Mouse (Mus musculus) cortical plate, adult 2 months (tissue): ENCODE results near the gene Vps35. TPM values are rescaled to one million over a fixed set of nuclear protein-coding genes. Genes with fewer than 3 reads are reported as not detected.

Experiments
- H3K27ac ChIP-seq: fragments of 200-500 bp; 2 replicates; pipeline ENCODE4 v1.5.1; 2012; ENCODE audit warnings: low read length, control low read depth, inconsistent platforms; ENCODE audit not compliant: insufficient read depth
- H3K4me1 ChIP-seq: fragments of 200-500 bp; 2 replicates; pipeline ENCODE4 v1.6.1; 2011; ENCODE audit warnings: low read length; ENCODE audit not compliant: control insufficient read depth, insufficient read depth
- H3K4me3 ChIP-seq: fragments of 200-500 bp; 2 replicates; pipeline ENCODE4 v1.5.1; 2011; ENCODE audit warnings: mild to moderate bottlenecking, low read length, control low read depth; ENCODE audit not compliant: insufficient read depth
- CTCF ChIP-seq: fragments of 200-500 bp; IDR thresholded peaks from 2 replicates; pipeline ENCODE4 v1.5.1; 2011; ENCODE audit warnings: mild to moderate bottlenecking, control low read depth, low read length; ENCODE audit not compliant: insufficient read depth; ENCODE audit errors: extremely low read depth
- POLR2A ChIP-seq: fragments of 200-500 bp; IDR thresholded peaks from 2 replicates; pipeline ENCODE4 v1.6.1; 2011; ENCODE audit warnings: mild to moderate bottlenecking, low read length, control low read depth; ENCODE audit not compliant: insufficient read depth; ENCODE audit errors: extremely low read depth
- polyA plus RNA-seq: library from polyadenylated mRNA; depleted of rRNA; stranded (reverse); fragments of >200 nt; gene quantifications from 2 replicates; pipeline ENCODE4 v1.2.3, GENCODE M21; 2012; rRNA removed

The Vps35 gene
- 81.2 and 84.2 TPM in 2 replicates for polyA plus RNA-seq

DNA sequence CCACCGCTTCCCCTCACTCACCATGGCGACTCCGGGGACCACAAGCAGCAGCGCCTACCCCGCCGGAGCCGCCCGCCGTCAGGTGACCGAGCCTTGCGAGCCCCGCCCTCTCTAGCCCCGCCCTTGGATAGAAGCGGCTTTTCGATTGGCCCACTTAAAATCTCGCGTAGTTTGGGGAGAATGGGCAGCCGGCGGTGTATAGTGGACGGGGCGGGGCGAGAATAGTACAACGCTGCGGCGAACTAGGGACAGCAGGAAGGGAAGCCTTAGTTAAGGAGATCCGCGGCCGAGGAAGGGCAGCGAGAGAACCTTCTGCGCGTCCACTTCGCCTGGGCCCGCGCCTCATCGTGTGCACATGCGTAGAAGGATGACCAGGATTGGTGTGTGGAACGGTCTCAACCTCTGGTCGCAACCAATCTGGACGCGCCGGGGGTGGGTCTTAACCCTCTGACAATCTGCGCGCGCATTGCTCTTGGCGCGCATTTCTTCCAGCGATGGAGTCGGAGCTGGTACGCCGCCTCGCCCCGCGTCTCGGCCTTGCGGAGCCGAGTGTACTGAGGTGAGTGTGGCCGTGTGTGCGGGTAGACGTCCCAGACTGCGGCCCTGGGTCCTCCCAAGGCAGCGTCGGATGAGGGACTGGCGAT lies at the start of gene Vps35, which contains the start of gene Orc6:
Gene Vps35 (minus strand): TSS at position 369 of the 644 bp plus-strand sequence.
Gene Orc6 (plus strand): TSS at position 199 of the 644 bp plus-strand sequence.
- Histone ChIP-seq H3K27ac (peak within 1 kb of the TSS; percentile 98), H3K4me3 (peak within 1 kb of the TSS; percentile 63), H3K4me1 (peaks cover 2% of the 10 kb centered on the region; the same call in 1 of the 2 replicates)
- no peak for TF ChIP-seq CTCF
- TF ChIP-seq POLR2A, result peak; percentile 92

DNA sequence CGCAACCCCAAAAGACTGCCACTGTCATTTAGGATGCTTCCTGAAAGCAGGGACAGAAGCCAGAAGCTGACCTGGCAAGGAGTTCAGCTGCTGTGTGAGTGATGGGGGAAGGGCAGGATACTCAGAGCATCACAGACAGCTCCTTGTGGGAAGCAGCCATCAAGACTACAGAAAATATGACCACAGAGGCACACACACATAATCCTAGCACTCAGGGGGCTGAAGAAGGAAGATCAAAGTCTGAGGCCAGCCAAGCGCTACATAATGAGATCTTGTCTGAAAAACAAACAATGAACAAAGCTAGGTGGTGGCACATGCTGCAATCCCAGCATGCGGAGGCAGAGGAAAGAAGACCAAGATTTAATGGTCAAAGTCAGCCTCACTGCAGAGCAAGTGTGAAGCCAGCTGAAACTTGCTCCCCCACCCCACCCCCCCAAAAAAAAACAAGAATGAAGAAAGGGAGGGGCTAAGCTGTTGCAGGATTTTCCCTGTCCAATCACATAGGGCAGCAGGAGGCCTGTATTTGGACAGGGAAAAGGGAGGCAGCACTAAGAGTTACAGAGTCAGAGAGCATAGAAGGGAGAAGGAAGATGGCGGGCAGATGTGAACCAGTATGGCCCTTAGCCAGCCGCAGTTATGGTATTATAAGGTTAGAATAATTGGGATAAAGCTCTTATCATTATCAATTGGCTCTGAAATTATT lies 40.4 kb upstream of the Vps35 start:
- Histone ChIP-seq H3K4me3 (no peak overlapping the region), H3K27ac (no peak overlapping the region), H3K4me1 (no peaks in the 10 kb centered on the region)
- no peak for TF ChIP-seq CTCF
- no peak for TF ChIP-seq POLR2A

DNA sequence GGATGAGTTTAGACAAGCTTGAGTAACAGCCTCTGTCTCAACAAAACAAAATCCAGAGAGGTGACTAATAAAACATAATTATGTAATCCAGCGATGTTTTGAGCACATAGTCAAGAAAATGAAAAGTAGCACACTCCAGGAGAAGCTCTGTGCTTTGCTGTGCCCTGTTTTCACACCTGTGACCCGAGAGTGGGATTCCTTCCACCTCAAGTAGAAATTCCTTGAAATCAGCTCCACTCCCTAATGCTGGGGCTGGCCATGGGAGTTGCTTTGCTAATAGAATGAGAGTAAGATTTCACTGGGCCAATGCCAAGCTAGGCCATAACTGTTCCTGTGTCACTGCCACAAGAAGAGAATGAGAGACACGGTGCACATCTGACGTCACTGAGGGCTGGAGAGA lies 38.1 kb upstream of the Vps35 start:
- TF ChIP-seq POLR2A (no peak), CTCF (no peak)
- H3K4me1 ChIP-seq, result no peaks in the 10 kb centered on the region
- no peak overlapping the region for H3K27ac ChIP-seq
- no peak overlapping the region for H3K4me3 ChIP-seq

- TF ChIP-seq POLR2A (no peak), CTCF (no peak)
- Histone ChIP-seq H3K4me3 (no peak overlapping the region), H3K27ac (no peak overlapping the region), H3K4me1 (no peaks in the 10 kb centered on the region)
These were observed 36.8 kb upstream of the Vps35 start for GRCm38 (mm10) chr8:85336211-85336933.

DNA sequence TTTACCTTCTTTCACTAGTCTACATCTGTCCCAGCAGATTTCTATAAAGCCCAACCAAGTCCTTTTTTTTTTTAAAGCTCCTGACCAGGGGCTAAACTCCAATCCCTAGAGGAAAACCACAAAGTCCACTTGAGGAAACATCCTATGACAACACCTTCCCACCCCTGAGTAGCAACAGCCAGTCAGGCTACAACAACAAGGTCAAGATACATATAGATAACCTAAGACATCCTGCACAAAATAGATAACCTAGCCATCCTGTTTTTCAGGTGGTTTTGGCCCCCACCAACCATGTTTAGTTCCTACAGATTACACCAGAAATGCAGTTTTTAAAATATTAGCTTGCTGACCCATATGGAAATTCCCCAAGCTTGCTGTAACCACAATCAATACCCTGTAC lies 35.5 kb upstream of the Vps35 start:
- no peak overlapping the region for H3K4me3 ChIP-seq
- no peak for TF ChIP-seq CTCF
- TF ChIP-seq POLR2A, result no peak
- H3K27ac ChIP-seq, result no peak overlapping the region
- H3K4me1 ChIP-seq, result no peaks in the 10 kb centered on the region

DNA sequence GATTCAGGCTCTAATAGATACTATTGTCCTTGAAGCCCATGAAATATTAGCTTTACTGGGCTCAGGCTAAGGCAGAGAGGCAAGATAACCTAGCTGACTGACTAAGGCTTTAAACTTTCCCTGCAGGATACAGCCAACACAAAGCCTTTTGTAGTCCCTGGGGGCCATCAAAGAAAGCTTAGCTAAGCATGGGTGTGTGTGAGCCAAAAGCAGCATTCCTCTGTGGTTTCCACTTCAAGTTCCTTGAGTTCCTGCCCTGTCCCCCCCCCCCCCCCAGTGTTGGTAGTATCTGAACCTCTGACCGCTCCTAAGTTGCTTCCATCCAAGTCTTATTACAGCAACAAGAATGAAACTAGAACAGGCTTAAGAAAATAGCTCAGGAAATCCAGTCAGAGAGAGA lies 29.9 kb upstream of the Vps35 start:
- Histone ChIP-seq H3K27ac (no peak overlapping the region), H3K4me1 (no peaks in the 10 kb centered on the region), H3K4me3 (no peak overlapping the region)
- no peak for TF ChIP-seq POLR2A
- TF ChIP-seq CTCF, result no peak

- H3K4me3 ChIP-seq, result no peak overlapping the region
- no peak for TF ChIP-seq CTCF
- no peak for TF ChIP-seq POLR2A
- no peak overlapping the region for H3K27ac ChIP-seq
- H3K4me1 ChIP-seq, result no peaks in the 10 kb centered on the region
These were observed 27.4 kb upstream of the Vps35 start for GRCm38 (mm10) chr8:85327036-85327435.

DNA sequence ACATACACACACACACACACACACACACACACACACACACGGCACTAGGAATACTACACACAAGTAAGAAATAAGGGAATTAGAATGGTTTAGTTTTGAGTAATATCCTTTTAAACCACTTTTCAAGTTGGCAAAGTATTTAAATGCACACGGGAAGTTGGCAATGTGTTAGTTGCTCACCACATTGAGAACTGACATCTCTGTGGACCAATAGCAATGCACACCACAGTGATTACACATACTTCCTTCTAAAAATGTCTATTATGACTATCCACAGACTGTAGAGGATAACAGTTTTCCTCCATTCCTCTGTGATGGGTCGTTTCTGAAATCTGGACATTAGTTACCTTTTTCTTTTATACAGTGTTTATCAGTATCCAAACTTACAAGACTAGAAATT lies 23.5 kb upstream of the Vps35 start:
- no peak overlapping the region for H3K27ac ChIP-seq
- H3K4me3 ChIP-seq, result no peak overlapping the region
- no peaks in the 10 kb centered on the region for H3K4me1 ChIP-seq
- TF ChIP-seq CTCF, result no peak
- TF ChIP-seq POLR2A, result no peak

DNA sequence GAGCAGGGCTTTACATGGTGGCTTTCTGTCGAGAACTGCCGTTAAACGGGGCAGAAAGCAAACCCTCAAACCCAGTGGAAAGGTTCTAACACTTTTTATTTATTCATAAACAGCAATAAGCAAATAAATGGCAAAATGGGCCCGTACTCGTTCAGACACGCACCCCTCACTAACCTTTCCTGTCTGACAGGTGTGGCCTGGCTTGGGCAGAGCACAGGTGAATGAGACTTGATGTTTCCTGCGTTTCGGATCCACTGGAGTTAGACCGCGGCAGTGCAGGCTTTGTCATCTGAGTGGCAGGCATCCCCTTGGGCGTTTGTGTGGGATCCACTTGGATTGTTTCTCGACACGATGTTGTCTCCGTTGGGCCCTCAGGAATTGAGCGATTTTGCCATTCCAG lies 22.4 kb upstream of the Vps35 start:
- Histone ChIP-seq H3K4me1 (no peaks in the 10 kb centered on the region), H3K27ac (no peak overlapping the region), H3K4me3 (no peak overlapping the region)
- TF ChIP-seq POLR2A (no peak), CTCF (no peak)
